Mouse (Mus musculus): ENCODE results near the gene Creld2. TPM values are rescaled to one million over a fixed set of nuclear protein-coding genes. Genes with fewer than 3 reads are reported as not detected.

Creld2 gene
- polyA plus RNA-seq, 1 experiment from 2014 or later, result 81.7 TPM

- WGBS, result 88% methylated on average over 6 of the region's 6 CpGs
- Histone ChIP-seq H3K4me2 (no peak overlapping the region), H3K9ac (ENCODE audit: low read length) (no peak overlapping the region), H3K27me3 (ENCODE audit: control insufficient read depth, insufficient read depth, low read length) (no peaks in the 10 kb centered on the region), H3K4me1 (ENCODE audit: control insufficient read depth, insufficient read depth, low read length) (no peaks in the 10 kb centered on the region), H3K4me3 (ENCODE audit: low read depth, low read length) (no peak overlapping the region), H3K27ac (ENCODE audit: low read depth, low read length) (no peak overlapping the region), H3K36me3 (ENCODE audit: control insufficient read depth, insufficient read depth, low read length) (peaks cover 24% of the 10 kb centered on the region), H3K9me3 (ENCODE audit: control insufficient read depth, low read length) (no peaks in the 10 kb centered on the region)
- ATAC-seq (ENCODE audit: low FRiP score) (no peak), DNase-seq (ENCODE audit: low spot score, missing footprints) (peak; percentile 49)
Measured at GRCm38 (mm10) chr15:88827466-88827865, 8.0 kb downstream of the Creld2 start.

- DNase-seq (ENCODE audit: low spot score, missing footprints), result peak; percentile 96
- no peak overlapping the region; the same call in 1 of the 2 replicates for H3K9ac ChIP-seq (ENCODE audit: low read length)
- no peaks in the 10 kb centered on the region for H3K27me3 ChIP-seq (ENCODE audit: control insufficient read depth, insufficient read depth, low read length)
- no peak overlapping the region for H3K4me2 ChIP-seq
- peak; percentile 49; the same call in 1 of the 2 replicates for ATAC-seq (ENCODE audit: low FRiP score)
- H3K4me3 ChIP-seq (ENCODE audit: low read depth, low read length), result no peak overlapping the region
- WGBS, result 18% methylated on average over 9 of the region's 9 CpGs
- H3K36me3 ChIP-seq (ENCODE audit: control insufficient read depth, insufficient read depth, low read length), result peaks cover 17% of the 10 kb centered on the region
- no peaks in the 10 kb centered on the region for H3K4me1 ChIP-seq (ENCODE audit: control insufficient read depth, insufficient read depth, low read length)
- no peak overlapping the region for H3K27ac ChIP-seq (ENCODE audit: low read depth, low read length)
- H3K9me3 ChIP-seq (ENCODE audit: control insufficient read depth, low read length), result no peaks in the 10 kb centered on the region
Measured at GRCm38 (mm10) chr15:88827991-88828799, 8.7 kb downstream of the Creld2 start.

GRCm38 (mm10) chr15:88828800-88829705, 9.6 kb downstream of the Creld2 start:
- peaks cover 12% of the 10 kb centered on the region for H3K36me3 ChIP-seq (ENCODE audit: control insufficient read depth, insufficient read depth, low read length)
- DNase-seq (ENCODE audit: low spot score, missing footprints) (peak; percentile 98), ATAC-seq (ENCODE audit: low FRiP score) (peak; percentile 92)
- no peaks in the 10 kb centered on the region for H3K9me3 ChIP-seq (ENCODE audit: control insufficient read depth, low read length)
- H3K27ac ChIP-seq (ENCODE audit: low read depth, low read length), result no peak overlapping the region
- no peak overlapping the region for H3K4me3 ChIP-seq (ENCODE audit: low read depth, low read length)
- no peak overlapping the region for H3K4me2 ChIP-seq
- WGBS, result 53% methylated on average over 17 of the region's 17 CpGs
- no peaks in the 10 kb centered on the region for H3K27me3 ChIP-seq (ENCODE audit: control insufficient read depth, insufficient read depth, low read length)
- H3K4me1 ChIP-seq (ENCODE audit: control insufficient read depth, insufficient read depth, low read length), result no peaks in the 10 kb centered on the region
- no peak overlapping the region for H3K9ac ChIP-seq (ENCODE audit: low read length)

- Histone ChIP-seq H3K4me3 (ENCODE audit: low read depth, low read length) (no peak overlapping the region), H3K27ac (ENCODE audit: low read depth, low read length) (no peak overlapping the region), H3K9ac (ENCODE audit: low read length) (no peak overlapping the region), H3K27me3 (ENCODE audit: control insufficient read depth, insufficient read depth, low read length) (no peaks in the 10 kb centered on the region), H3K4me1 (ENCODE audit: control insufficient read depth, insufficient read depth, low read length) (no peaks in the 10 kb centered on the region), H3K9me3 (ENCODE audit: control insufficient read depth, low read length) (no peaks in the 10 kb centered on the region), H3K4me2 (no peak overlapping the region), H3K36me3 (ENCODE audit: control insufficient read depth, insufficient read depth, low read length) (peaks cover 5% of the 10 kb centered on the region; the same call in 1 of the 2 replicates)
- WGBS, result 75% methylated on average over 6 of the region's 6 CpGs
- ATAC-seq (ENCODE audit: low FRiP score) (no peak), DNase-seq (ENCODE audit: low spot score, missing footprints) (peak; percentile 31)
Measured at GRCm38 (mm10) chr15:88829791-88830440, 10.5 kb downstream of the Creld2 start.

GRCm38 (mm10) chr15:88830696-88831095, 11.2 kb downstream of the Creld2 start:
- no peak for ATAC-seq (ENCODE audit: low FRiP score)
- H3K9me3 ChIP-seq (ENCODE audit: control insufficient read depth, low read length), result no peaks in the 10 kb centered on the region
- 82% methylated on average over 5 of the region's 5 CpGs for WGBS
- no peak overlapping the region for H3K4me2 ChIP-seq
- H3K4me3 ChIP-seq (ENCODE audit: low read depth, low read length), result no peak overlapping the region
- no peaks in the 10 kb centered on the region for H3K4me1 ChIP-seq (ENCODE audit: control insufficient read depth, insufficient read depth, low read length)
- DNase-seq (ENCODE audit: low spot score, missing footprints), result no peak
- no peaks in the 10 kb centered on the region for H3K27me3 ChIP-seq (ENCODE audit: control insufficient read depth, insufficient read depth, low read length)
- H3K36me3 ChIP-seq (ENCODE audit: control insufficient read depth, insufficient read depth, low read length), result peaks cover 4% of the 10 kb centered on the region; the same call in 1 of the 2 replicates
- no peak overlapping the region for H3K27ac ChIP-seq (ENCODE audit: low read depth, low read length)
- no peak overlapping the region for H3K9ac ChIP-seq (ENCODE audit: low read length)

- ATAC-seq (ENCODE audit: low FRiP score) (no peak), DNase-seq (ENCODE audit: low spot score, missing footprints) (peak; percentile 39)
- H3K27me3 ChIP-seq (ENCODE audit: control insufficient read depth, insufficient read depth, low read length), result no peaks in the 10 kb centered on the region
- H3K4me2 ChIP-seq, result no peak overlapping the region
- H3K36me3 ChIP-seq (ENCODE audit: control insufficient read depth, insufficient read depth, low read length), result peaks cover 2% of the 10 kb centered on the region; the same call in 1 of the 2 replicates
- no peak overlapping the region for H3K27ac ChIP-seq (ENCODE audit: low read depth, low read length)
- no peak overlapping the region for H3K9ac ChIP-seq (ENCODE audit: low read length)
- H3K4me3 ChIP-seq (ENCODE audit: low read depth, low read length), result no peak overlapping the region
- no peaks in the 10 kb centered on the region for H3K9me3 ChIP-seq (ENCODE audit: control insufficient read depth, low read length)
- H3K4me1 ChIP-seq (ENCODE audit: control insufficient read depth, insufficient read depth, low read length), result no peaks in the 10 kb centered on the region
- WGBS, result 72% methylated on average over 5 of the region's 5 CpGs
Measured at GRCm38 (mm10) chr15:88831482-88831881, 12.0 kb downstream of the Creld2 start.

GRCm38 (mm10) chr15:88832536-88832935, 13.1 kb downstream of the Creld2 start:
- ATAC-seq (ENCODE audit: low FRiP score) (no peak), DNase-seq (ENCODE audit: low spot score, missing footprints) (peak; percentile 61)
- Histone ChIP-seq H3K4me2 (no peak overlapping the region), H3K4me1 (ENCODE audit: control insufficient read depth, insufficient read depth, low read length) (no peaks in the 10 kb centered on the region), H3K4me3 (ENCODE audit: low read depth, low read length) (no peak overlapping the region), H3K27me3 (ENCODE audit: control insufficient read depth, insufficient read depth, low read length) (no peaks in the 10 kb centered on the region), H3K9ac (ENCODE audit: low read length) (no peak overlapping the region), H3K36me3 (ENCODE audit: control insufficient read depth, insufficient read depth, low read length) (no peaks in the 10 kb centered on the region), H3K9me3 (ENCODE audit: control insufficient read depth, low read length) (no peaks in the 10 kb centered on the region), H3K27ac (ENCODE audit: low read depth, low read length) (no peak overlapping the region)
- WGBS, result 87% methylated on average over 9 of the region's 9 CpGs

GRCm38 (mm10) chr15:88836031-88836430, 16.6 kb downstream of the Creld2 start:
- no peak overlapping the region for H3K27ac ChIP-seq (ENCODE audit: low read depth, low read length)
- no peaks in the 10 kb centered on the region for H3K36me3 ChIP-seq (ENCODE audit: control insufficient read depth, insufficient read depth, low read length)
- H3K27me3 ChIP-seq (ENCODE audit: control insufficient read depth, insufficient read depth, low read length), result no peaks in the 10 kb centered on the region
- 86% methylated on average over 6 of the region's 6 CpGs for WGBS
- DNase-seq (ENCODE audit: low spot score, missing footprints) (peak; percentile 67), ATAC-seq (ENCODE audit: low FRiP score) (no peak)
- H3K4me2 ChIP-seq, result no peak overlapping the region
- H3K9ac ChIP-seq (ENCODE audit: low read length), result no peak overlapping the region
- H3K4me3 ChIP-seq (ENCODE audit: low read depth, low read length), result no peak overlapping the region
- peaks cover 4% of the 10 kb centered on the region; the same call in 1 of the 2 replicates for H3K4me1 ChIP-seq (ENCODE audit: control insufficient read depth, insufficient read depth, low read length)
- H3K9me3 ChIP-seq (ENCODE audit: control insufficient read depth, low read length), result no peaks in the 10 kb centered on the region

All from midbrain, embryonic 11.5 days (tissue).